Mouse (Mus musculus) thymus, adult 2 months (tissue): Measurements from ENCODE around the gene Taf11. TPM values are rescaled to one million over a fixed set of nuclear protein-coding genes. Genes with fewer than 3 reads are reported as not detected.

Experiments
- DNase-seq: peaks from one replicate; pipeline ENCODE4 v3.0.0; 2021
- H3K27ac ChIP-seq: fragments of 200-500 bp; 2 replicates; pipeline ENCODE4 v1.5.1; 2012; ENCODE audit warnings: low read length, control low read depth; ENCODE audit not compliant: control insufficient read depth, insufficient read depth
- H3K27me3 ChIP-seq: fragments of 200-500 bp; 2 replicates; pipeline ENCODE4 v1.6.1; 2012; ENCODE audit warnings: mild to moderate bottlenecking, low read length, moderate library complexity, mixed read lengths; ENCODE audit not compliant: control insufficient read depth, insufficient read depth
- H3K36me3 ChIP-seq: fragments of 200-500 bp; 2 replicates; pipeline ENCODE4 v1.6.1; 2012; ENCODE audit warnings: mild to moderate bottlenecking, low read length, moderate library complexity; ENCODE audit not compliant: control insufficient read depth, insufficient read depth
- H3K4me1 ChIP-seq: fragments of 200-500 bp; replicated peaks from 2 replicates; pipeline ENCODE4 v1.6.1; 2012; ENCODE audit warnings: low read length; ENCODE audit not compliant: control insufficient read depth, insufficient read depth
- H3K4me3 ChIP-seq: fragments of 200-500 bp; 2 replicates; pipeline ENCODE4 v1.5.1; 2012; ENCODE audit warnings: mild to moderate bottlenecking, low read length, control low read depth, moderate library complexity; ENCODE audit not compliant: control insufficient read depth, insufficient read depth
- CTCF ChIP-seq: fragments of 200-500 bp; IDR thresholded peaks from 2 replicates; pipeline ENCODE4 v1.5.1; 2012; ENCODE audit warnings: mild to moderate bottlenecking, control low read depth, low read length, moderate library complexity, borderline replicate concordance; ENCODE audit not compliant: control insufficient read depth, poor library complexity, insufficient read depth; ENCODE audit errors: extremely low read depth
- POLR2A ChIP-seq: fragments of 200-500 bp; IDR thresholded peaks from 2 replicates; pipeline ENCODE4 v1.6.1; 2012; ENCODE audit warnings: mild to moderate bottlenecking, low read length, control low read depth, moderate library complexity; ENCODE audit not compliant: control insufficient read depth, poor library complexity, insufficient read depth; ENCODE audit errors: extremely low read depth
- WGBS: fragments of 180-500 bp; shearing (Covaris S2); methylation state at CpG from one replicate; pipeline ENCODE4 v1.1.7; 2018; 5-methylcytosine and 5-hydroxymethylcytosine counted together
- polyA plus RNA-seq: library from polyadenylated mRNA; depleted of rRNA; stranded (reverse); fragments of >200 nt; gene quantifications from 2 replicates; pipeline ENCODE4 v1.2.3, GENCODE M21; 2012; rRNA removed

Gene Taf11
- 12.5 and 13.6 TPM in 2 replicates for polyA plus RNA-seq

- H3K27me3 ChIP-seq: no peaks in the 10 kb centered on the region
- peak; percentile 76 for DNase-seq
Measured at GRCm38 (mm10) chr17:27909622-27910500, at the start of gene Taf11. Gene Taf11, minus strand, starts transcription at chr17:27909844.

GRCm38 (mm10) chr17:27957649-27958048 lies 48.0 kb upstream of the Taf11 start:
- TF ChIP-seq POLR2A (no peak), CTCF (no peak)
- H3K4me3 ChIP-seq: no peak overlapping the region
- no peak overlapping the region for H3K27ac ChIP-seq
- no peaks in the 10 kb centered on the region for H3K27me3 ChIP-seq
- H3K4me1 ChIP-seq: peaks cover 9% of the 10 kb centered on the region
- H3K36me3 ChIP-seq: no peaks in the 10 kb centered on the region
- no peak for DNase-seq
- WGBS: 99% methylated on average over 9 of the region's 9 CpGs

More at GRCm38 (mm10) chr17:27909622-27910500, at the start of gene Taf11:
- peak within 1 kb of the TSS; percentile 56 for H3K4me3 ChIP-seq
- no peak for TF ChIP-seq CTCF
- TF ChIP-seq POLR2A: 0 out of 2 replicates have a peak, but pooled peaks have one; percentile 19
- H3K4me1 ChIP-seq: peaks cover 16% of the 10 kb centered on the region
- H3K36me3 ChIP-seq: no peaks in the 10 kb centered on the region
- WGBS: under 1% methylated on average over 53 of the region's 53 CpGs
- peak within 1 kb of the TSS; percentile 65 for H3K27ac ChIP-seq

DNA sequence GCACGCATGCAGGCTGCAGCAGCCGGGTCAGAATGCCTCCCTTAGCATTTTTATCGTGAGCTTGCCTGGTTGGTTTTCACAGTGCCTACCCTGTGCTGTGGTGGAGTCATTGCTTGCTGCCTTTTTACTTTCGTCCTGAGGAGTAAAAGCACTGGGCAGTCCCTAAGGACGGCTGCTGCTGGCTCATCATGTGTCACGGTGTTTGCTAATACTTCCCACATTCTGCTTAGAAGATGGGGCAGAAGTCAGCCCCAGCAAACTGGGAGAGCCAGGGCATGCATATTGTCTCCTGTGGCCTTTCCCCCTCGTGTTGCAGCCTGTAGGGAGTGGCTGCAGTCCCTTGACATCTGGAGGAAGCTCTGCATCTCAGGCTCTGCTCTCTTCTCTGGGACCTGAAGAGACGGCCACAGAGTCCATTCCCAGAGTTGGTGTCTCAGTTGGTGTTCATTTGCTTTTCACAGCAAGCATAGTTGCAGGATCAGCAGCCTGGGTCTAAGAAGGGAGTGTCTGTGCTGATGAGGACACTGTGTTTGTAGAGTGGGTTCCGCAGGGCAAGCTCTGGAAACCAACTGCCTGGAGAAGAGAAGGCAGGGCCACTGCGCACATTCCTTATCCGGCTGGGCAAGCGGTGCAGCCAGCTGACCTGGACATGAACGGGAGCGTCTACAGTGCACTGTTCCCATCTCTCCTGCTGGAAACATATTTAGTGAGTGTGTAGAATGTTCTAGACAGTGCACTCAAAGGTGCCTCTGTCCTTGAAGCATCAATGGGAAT lies 45.2 kb upstream of the Taf11 start:
- H3K27ac ChIP-seq: no peak overlapping the region
- H3K36me3 ChIP-seq: no peaks in the 10 kb centered on the region
- no peaks in the 10 kb centered on the region for H3K27me3 ChIP-seq
- DNase-seq: no peak
- WGBS: 92% methylated on average over 14 of the region's 14 CpGs
- no peak overlapping the region for H3K4me3 ChIP-seq
- TF ChIP-seq CTCF: no peak
- TF ChIP-seq POLR2A: no peak
- no peaks in the 10 kb centered on the region for H3K4me1 ChIP-seq

- Histone ChIP-seq H3K36me3 (no peaks in the 10 kb centered on the region), H3K27ac (no peak overlapping the region), H3K4me1 (no peaks in the 10 kb centered on the region), H3K4me3 (no peak overlapping the region), H3K27me3 (no peaks in the 10 kb centered on the region)
- 90% methylated on average over 6 of the region's 6 CpGs for WGBS
- DNase-seq: no peak
- no peak for TF ChIP-seq POLR2A
- TF ChIP-seq CTCF: no peak
Measured at GRCm38 (mm10) chr17:27953136-27953535, 43.5 kb upstream of the Taf11 start.

DNA sequence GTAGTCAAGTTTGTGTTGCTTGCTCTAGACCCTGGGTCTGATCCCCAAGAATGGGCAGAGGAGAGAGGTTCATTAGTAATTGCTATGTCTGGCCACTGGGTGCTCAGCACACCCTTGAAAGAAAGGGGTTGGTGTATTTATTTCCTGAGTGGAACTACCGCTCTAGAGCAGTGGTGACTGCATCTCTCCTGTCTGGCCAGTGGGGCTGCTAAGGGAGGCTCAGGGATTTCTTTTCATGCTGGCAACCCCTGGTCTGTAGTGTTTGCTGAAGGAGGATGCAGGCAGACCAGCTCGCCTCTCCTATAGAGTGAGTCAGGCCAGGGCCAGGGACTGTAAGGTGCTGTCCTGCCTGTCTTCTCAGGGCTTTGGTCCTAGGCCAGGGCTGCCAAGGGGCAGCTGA lies 37.5 kb upstream of the Taf11 start:
- DNase-seq: no peak
- Histone ChIP-seq H3K27ac (no peak overlapping the region), H3K4me1 (no peaks in the 10 kb centered on the region), H3K4me3 (no peak overlapping the region), H3K36me3 (no peaks in the 10 kb centered on the region), H3K27me3 (no peaks in the 10 kb centered on the region)
- TF ChIP-seq CTCF: no peak
- TF ChIP-seq POLR2A: no peak
- WGBS: 97% methylated on average over 2 of the region's 2 CpGs

DNA sequence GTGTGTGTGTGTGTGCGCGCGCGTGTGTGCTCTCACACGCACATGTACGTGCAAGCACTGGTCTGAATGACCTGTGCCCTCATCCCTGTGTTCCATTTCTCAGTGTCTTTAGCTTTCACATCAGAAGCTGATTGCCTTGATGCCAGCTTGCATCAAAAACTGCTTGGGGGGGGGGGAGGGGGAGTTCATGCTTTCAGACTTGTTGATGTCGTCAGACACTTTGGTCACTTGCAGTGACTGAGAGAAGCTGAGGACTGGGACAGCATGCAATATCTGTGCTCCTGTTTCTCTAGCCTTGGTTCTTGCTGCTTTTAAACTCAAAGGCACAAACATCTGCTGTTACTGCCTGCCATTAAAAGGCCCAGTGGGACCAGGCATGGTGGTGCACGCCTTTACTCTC lies 36.7 kb upstream of the Taf11 start:
- WGBS: 98% methylated on average over 8 of the region's 8 CpGs
- H3K4me1 ChIP-seq: no peaks in the 10 kb centered on the region
- H3K27ac ChIP-seq: no peak overlapping the region
- no peaks in the 10 kb centered on the region for H3K27me3 ChIP-seq
- H3K36me3 ChIP-seq: no peaks in the 10 kb centered on the region
- no peak for TF ChIP-seq POLR2A
- TF ChIP-seq CTCF: no peak
- H3K4me3 ChIP-seq: no peak overlapping the region
- DNase-seq: no peak
